Mouse (Mus musculus): ENCODE measurements around the gene Mta1.

DNA sequence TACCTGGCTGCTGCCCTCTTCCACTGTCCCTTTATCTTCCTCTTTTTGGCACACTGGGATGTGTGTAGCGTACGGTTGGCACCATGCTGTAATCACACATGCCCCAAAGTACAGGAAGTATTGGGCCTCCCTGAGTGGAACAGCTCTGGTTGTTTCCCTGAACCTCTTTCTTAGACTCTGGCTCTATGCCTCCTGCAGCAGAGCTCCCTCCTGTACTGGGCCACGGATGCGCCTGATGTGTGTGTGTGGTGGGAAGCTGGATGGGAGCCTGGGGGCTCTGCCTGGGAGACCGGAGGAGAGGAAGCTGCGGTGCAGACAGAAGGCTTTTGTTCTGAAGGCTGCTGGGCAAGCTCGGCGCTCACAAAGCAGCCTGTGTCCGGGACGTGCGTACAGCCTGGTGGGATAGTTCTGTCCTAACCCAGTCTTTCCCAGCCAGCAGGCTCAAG is 65.5 kb downstream of the Mta1 start:
- no peak for TF ChIP-seq CTCF (IDR thresholded peaks at IDR 0.05; ENCODE audit: control insufficient read depth, insufficient read depth, low read length)
- no peak for TF ChIP-seq POLR2A (IDR thresholded peaks at IDR 0.05; ENCODE audit: borderline replicate concordance, control insufficient read depth, low read depth, low read length)

All from bone marrow, adult 2 months (tissue).